Mouse (Mus musculus) embryonic facial prominence, embryonic 10.5 days (tissue): Measurements from ENCODE around the gene Grb10. TPM values are rescaled to one million over a fixed set of nuclear protein-coding genes. Genes with fewer than 3 reads are reported as not detected.
A peak's percentile ranks its signal among the peaks of the same experiment; 100 is the strongest.

Source experiments
- DNase-seq: peaks from one replicate; pipeline ENCODE4 v3.0.0-alpha.2; 2017; ENCODE audit warnings: low spot score
- H3K27ac ChIP-seq: fragments of 300-500 bp; sonication (generic); replicated peaks from 2 replicates; pipeline ENCODE4 v1.5.1; 2016; ENCODE audit warnings: mild to moderate bottlenecking
- H3K27me3 ChIP-seq: fragments of 300-500 bp; sonication (generic); replicated peaks from 2 replicates; pipeline ENCODE4 v1.6.1; 2016; ENCODE audit warnings: low read depth, mild to moderate bottlenecking; ENCODE audit not compliant: poor library complexity, severe bottlenecking
- H3K36me3 ChIP-seq: fragments of 300-500 bp; sonication (generic); replicated peaks from 2 replicates; pipeline ENCODE4 v1.6.1; 2016; ENCODE audit warnings: mild to moderate bottlenecking, moderate library complexity
- H3K4me1 ChIP-seq: fragments of 300-500 bp; sonication (generic); 2 replicates; pipeline ENCODE4 v1.6.1; 2016
- H3K4me3 ChIP-seq: fragments of 300-500 bp; sonication (generic); 2 replicates; pipeline ENCODE4 v1.5.1; 2016; ENCODE audit warnings: mild to moderate bottlenecking, moderate library complexity
- H3K9me3 ChIP-seq: fragments of 300-500 bp; sonication (generic); 2 replicates; pipeline ENCODE4 v1.6.1; 2016; ENCODE audit warnings: mild to moderate bottlenecking
- WGBS: fragments of 180-500 bp; shearing (Covaris S2); methylation state at CpG from one replicate; pipeline ENCODE4 v1.1.7; 2016; 5-methylcytosine and 5-hydroxymethylcytosine counted together
- polyA plus RNA-seq: library from polyadenylated mRNA; unstranded; fragments of >200 nt; fragmentation: Nextera tagmentation; extraction: Ambion mirVana; gene quantifications from 2 replicates; pipeline ENCODE4 v1.2.1, GENCODE M21; 2016

Gene Grb10
- polyA plus RNA-seq, 1 experiment from 2014 or later: 637 TPM

GRCm38 (mm10) chr11:11885921-11886320 is 152.6 kb downstream of the Grb10 start:
- peak; percentile 57 for DNase-seq
- H3K4me3 ChIP-seq: no peak overlapping the region
- H3K27ac ChIP-seq: peak overlapping the region; percentile 61
- no peaks in the 10 kb centered on the region for H3K36me3 ChIP-seq
- no peaks in the 10 kb centered on the region for H3K27me3 ChIP-seq
- no peaks in the 10 kb centered on the region for H3K9me3 ChIP-seq
- WGBS: 4% methylated on average over 3 of the region's 3 CpGs
- peaks cover 88% of the 10 kb centered on the region for H3K4me1 ChIP-seq

GRCm38 (mm10) chr11:11885246-11885643 is 153.2 kb downstream of the Grb10 start:
- Histone ChIP-seq H3K4me3 (no peak overlapping the region), H3K9me3 (no peaks in the 10 kb centered on the region), H3K4me1 (peaks cover 89% of the 10 kb centered on the region), H3K27me3 (no peaks in the 10 kb centered on the region), H3K27ac (peak overlapping the region; percentile 61), H3K36me3 (no peaks in the 10 kb centered on the region)
- 85% methylated on average over 4 of the region's 4 CpGs for WGBS
- DNase-seq: no peak

GRCm38 (mm10) chr11:11884533-11885245 is 153.8 kb downstream of the Grb10 start:
- peak overlapping the region; percentile 61 for H3K27ac ChIP-seq
- H3K36me3 ChIP-seq: no peaks in the 10 kb centered on the region
- DNase-seq: no peak
- WGBS: 47% methylated on average over 11 of the region's 11 CpGs
- H3K27me3 ChIP-seq: no peaks in the 10 kb centered on the region
- no peaks in the 10 kb centered on the region for H3K9me3 ChIP-seq
- no peak overlapping the region for H3K4me3 ChIP-seq
- H3K4me1 ChIP-seq: peaks cover 89% of the 10 kb centered on the region

GRCm38 (mm10) chr11:11881783-11882155 is 156.7 kb downstream of the Grb10 start:
- Histone ChIP-seq H3K9me3 (no peaks in the 10 kb centered on the region), H3K36me3 (no peaks in the 10 kb centered on the region), H3K27me3 (no peaks in the 10 kb centered on the region), H3K4me1 (peaks cover 98% of the 10 kb centered on the region), H3K4me3 (no peak overlapping the region), H3K27ac (peak overlapping the region; percentile 90)
- 58% methylated on average over 1 of the region's 1 CpGs for WGBS
- no peak for DNase-seq

GRCm38 (mm10) chr11:11881026-11881782 is 157.3 kb downstream of the Grb10 start:
- H3K36me3 ChIP-seq: no peaks in the 10 kb centered on the region
- 50% methylated on average over 13 of the region's 13 CpGs for WGBS
- H3K4me1 ChIP-seq: peaks cover 93% of the 10 kb centered on the region
- H3K27me3 ChIP-seq: 0 out of 2 replicates have a peak, but pooled peaks cover under 1% of the 10 kb centered on the region
- H3K9me3 ChIP-seq: no peaks in the 10 kb centered on the region
- no peak for DNase-seq
- H3K4me3 ChIP-seq: no peak overlapping the region
- peak overlapping the region; percentile 90 for H3K27ac ChIP-seq

Other genes starting within 250 kb of the Grb10 start
- gene Fignl1, start 229.7 kb downstream of the Grb10 start, polyA plus RNA-seq: 105 and 112 TPM in 2 replicates
- 6.9 and 8.8 TPM in 2 replicates for gene Ddc, start 140.5 kb downstream of the Grb10 start, polyA plus RNA-seq